Mouse (Mus musculus): ENCODE data around the gene Unc93b1. TPM values are rescaled to one million over a fixed set of nuclear protein-coding genes. Genes with fewer than 3 reads are reported as not detected.
"Not testable (repeated sequence)": the region's sequence is repeated elsewhere in the genome, so short reads cannot be mapped to it uniquely, and the experiment has no call there.

Gene Unc93b1
- polyA plus RNA-seq, 1 experiment from 2014 or later: 8.1 TPM

DNA sequence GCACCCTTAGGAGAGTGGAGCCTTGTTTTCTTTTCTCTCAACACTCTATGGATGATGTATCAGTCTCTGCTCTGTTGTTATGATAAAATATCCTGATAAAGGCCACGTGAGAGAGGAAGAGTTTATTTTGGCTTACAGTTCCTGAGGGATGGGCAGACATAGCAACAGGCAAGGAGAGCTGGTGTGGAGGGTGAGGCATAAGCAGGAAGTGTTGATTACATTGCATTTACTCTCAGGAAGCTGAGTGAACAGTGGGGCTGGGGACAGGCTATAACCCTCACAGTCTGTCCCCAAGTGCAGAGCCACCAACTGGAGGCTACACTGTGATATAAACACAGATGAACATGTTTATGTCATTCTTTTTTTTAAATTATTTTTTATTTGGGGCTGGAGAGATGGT lies 17.1 kb downstream of the Unc93b1 start:
- no peaks in the 10 kb centered on the region for H3K36me3 ChIP-seq
- 0 out of 2 replicates have a peak, but pooled peaks cover 3% of the 10 kb centered on the region for H3K27me3 ChIP-seq
- no peak overlapping the region for H3K4me2 ChIP-seq (replicated peaks)
- H3K27ac ChIP-seq: no peak overlapping the region
- ATAC-seq: no peak
- 73% methylated on average over 1 of the region's 1 CpGs for WGBS
- no peaks in the 10 kb centered on the region for H3K9me3 ChIP-seq
- no peaks in the 10 kb centered on the region for H3K4me1 ChIP-seq (replicated peaks)
- H3K4me3 ChIP-seq (replicated peaks): no peak overlapping the region
- H3K9ac ChIP-seq (replicated peaks): no peak overlapping the region

- Histone ChIP-seq H3K27ac (no peak overlapping the region), H3K4me3 (replicated peaks) (no peak overlapping the region), H3K4me1 (replicated peaks) (no peaks in the 10 kb centered on the region), H3K27me3 (0 out of 2 replicates have a peak, but pooled peaks cover 3% of the 10 kb centered on the region), H3K36me3 (no peaks in the 10 kb centered on the region), H3K4me2 (replicated peaks) (no peak overlapping the region), H3K9ac (replicated peaks) (no peak overlapping the region), H3K9me3 (no peaks in the 10 kb centered on the region)
- WGBS: 73% methylated on average over 3 of the region's 3 CpGs
- no peak for ATAC-seq
Observed at GRCm38 (mm10) chr19:3955033-3955432, 20.0 kb downstream of the Unc93b1 start.

DNA sequence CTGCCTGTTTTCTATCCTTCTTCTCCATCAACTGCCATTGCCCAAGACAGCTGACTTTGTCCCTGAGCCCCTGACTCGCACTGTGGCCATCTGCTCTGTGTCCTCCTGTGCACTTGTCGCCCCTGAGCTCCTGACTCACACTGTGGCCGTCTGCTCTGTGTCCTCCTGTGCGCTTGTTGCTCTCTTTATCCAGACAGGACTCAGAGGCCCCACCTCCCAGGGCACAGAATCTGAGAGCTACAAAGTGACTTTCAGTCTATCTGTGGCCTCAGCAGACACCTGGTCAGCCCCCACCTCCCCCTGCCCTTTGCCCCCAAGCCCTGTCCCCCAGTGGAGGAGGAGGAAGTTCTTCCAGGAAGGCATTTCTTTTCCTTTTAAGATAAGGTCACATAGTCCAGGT lies 20.8 kb downstream of the Unc93b1 start:
- Histone ChIP-seq H3K27me3 (0 out of 2 replicates have a peak, but pooled peaks cover 3% of the 10 kb centered on the region), H3K9ac (replicated peaks) (no peak overlapping the region), H3K36me3 (no peaks in the 10 kb centered on the region), H3K4me2 (replicated peaks) (no peak overlapping the region), H3K4me1 (replicated peaks) (no peaks in the 10 kb centered on the region), H3K4me3 (replicated peaks) (no peak overlapping the region), H3K9me3 (no peaks in the 10 kb centered on the region), H3K27ac (no peak overlapping the region)
- no peak for ATAC-seq
- WGBS: 60% methylated on average over 4 of the region's 4 CpGs

DNA sequence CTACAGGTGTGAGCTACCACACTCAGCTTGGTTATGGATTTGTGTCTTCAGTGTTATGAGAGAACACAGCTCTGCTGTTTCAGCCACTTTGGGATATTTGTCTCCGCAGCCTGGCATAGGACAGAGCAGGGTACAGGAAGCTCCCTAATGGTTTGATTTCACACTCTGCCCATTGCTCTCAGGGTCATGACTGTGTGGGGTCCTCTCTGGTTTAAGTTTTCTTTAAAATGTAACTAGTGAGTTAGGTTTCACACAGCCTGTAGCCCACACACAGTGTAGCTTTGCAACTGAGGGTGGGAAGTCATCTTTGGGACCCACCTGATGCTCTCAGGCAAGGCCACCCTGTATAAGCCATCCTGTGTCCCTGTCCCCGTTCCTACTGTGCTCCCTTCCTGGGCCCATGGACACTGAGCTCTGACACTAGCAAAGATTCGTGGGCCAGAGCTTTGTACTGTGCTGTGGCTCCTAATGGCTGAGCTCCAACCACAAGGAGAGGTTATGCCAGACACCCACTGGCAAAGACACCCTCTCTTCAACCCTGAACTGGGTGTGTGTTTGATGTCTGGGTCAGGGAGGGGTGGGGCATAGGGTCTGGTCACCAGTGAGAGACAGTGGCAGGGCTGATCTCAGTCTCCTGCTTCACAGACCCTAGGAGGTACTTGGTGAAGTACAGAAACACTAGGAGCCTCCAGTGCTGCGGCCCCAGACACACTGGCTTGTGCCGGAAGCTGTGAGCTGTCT lies 22.5 kb downstream of the Unc93b1 start:
- not testable (repeated sequence) for H3K27me3 ChIP-seq; H3K4me2 ChIP-seq (replicated peaks); H3K9ac ChIP-seq (replicated peaks); H3K4me3 ChIP-seq (replicated peaks); H3K4me1 ChIP-seq (replicated peaks); H3K27ac ChIP-seq; H3K9me3 ChIP-seq; ATAC-seq; H3K36me3 ChIP-seq
- 83% methylated on average over 5 of the region's 5 CpGs for WGBS

- H3K27me3 ChIP-seq: 0 out of 2 replicates have a peak, but pooled peaks cover 3% of the 10 kb centered on the region
- no peak within 1 kb of the TSS for H3K4me2 ChIP-seq (replicated peaks)
- WGBS: 79% methylated on average over 4 of the region's 4 CpGs
- ATAC-seq: no peak
- H3K36me3 ChIP-seq: no peaks in the 10 kb centered on the region
- no peak within 1 kb of the TSS for H3K4me3 ChIP-seq (replicated peaks)
- no peaks in the 10 kb centered on the region for H3K4me1 ChIP-seq (replicated peaks)
- no peak within 1 kb of the TSS for H3K9ac ChIP-seq (replicated peaks)
- no peak within 1 kb of the TSS for H3K27ac ChIP-seq
- H3K9me3 ChIP-seq: no peaks in the 10 kb centered on the region
Observed at GRCm38 (mm10) chr19:3958470-3958869, 23.5 kb downstream of the Unc93b1 start, which contains the start of gene Aldh3b3. TSS of gene Aldh3b3 (plus strand) at chr19:3958645.

DNA sequence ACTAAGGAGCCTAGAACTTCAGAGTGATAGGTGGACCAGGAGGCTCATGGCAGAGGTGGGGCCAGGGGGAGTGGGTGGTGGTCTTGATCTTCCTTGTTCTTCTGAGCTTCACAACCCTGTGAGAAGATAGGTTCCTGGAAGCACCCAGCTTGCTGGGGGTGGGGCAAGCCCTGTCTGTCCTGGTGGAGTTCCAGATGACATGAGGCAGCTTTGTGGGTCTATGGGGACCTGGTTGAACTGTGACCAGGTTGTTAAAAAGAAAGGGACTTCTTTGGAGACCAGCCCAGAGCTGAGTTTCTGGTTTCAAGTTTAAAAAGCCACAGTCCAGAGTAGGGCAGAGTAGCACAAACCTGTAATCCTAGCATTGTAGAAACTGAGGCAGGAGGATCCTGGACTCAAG lies 24.0 kb downstream of the Unc93b1 start:
- no peak for ATAC-seq
- Histone ChIP-seq H3K4me3 (replicated peaks) (no peak overlapping the region), H3K9me3 (no peaks in the 10 kb centered on the region)

GRCm38 (mm10) chr19:3960211-3960610 lies 25.2 kb downstream of the Unc93b1 start:
- Histone ChIP-seq H3K4me1 (replicated peaks) (no peaks in the 10 kb centered on the region), H3K27me3 (0 out of 2 replicates have a peak, but pooled peaks cover 3% of the 10 kb centered on the region), H3K9me3 (no peaks in the 10 kb centered on the region), H3K27ac (no peak overlapping the region), H3K4me3 (replicated peaks) (no peak overlapping the region), H3K4me2 (replicated peaks) (no peak overlapping the region), H3K9ac (replicated peaks) (no peak overlapping the region), H3K36me3 (no peaks in the 10 kb centered on the region)
- WGBS: 88% methylated on average over 5 of the region's 5 CpGs
- ATAC-seq: no peak

More for the DNA sequence above, 24.0 kb downstream of the Unc93b1 start:
- H3K4me2 ChIP-seq (replicated peaks): no peak overlapping the region
- H3K27me3 ChIP-seq: 0 out of 2 replicates have a peak, but pooled peaks cover 3% of the 10 kb centered on the region
- no peaks in the 10 kb centered on the region for H3K4me1 ChIP-seq (replicated peaks)
- no peaks in the 10 kb centered on the region for H3K36me3 ChIP-seq
- H3K9ac ChIP-seq (replicated peaks): no peak overlapping the region
- no peak overlapping the region for H3K27ac ChIP-seq

GRCm38 (mm10) chr19:3961805-3962204 lies 26.8 kb downstream of the Unc93b1 start:
- 85% methylated on average over 6 of the region's 6 CpGs for WGBS
- not testable (repeated sequence) for ATAC-seq

GRCm38 (mm10) chr19:3962469-3962868 lies 27.5 kb downstream of the Unc93b1 start:
- no peak overlapping the region for H3K27ac ChIP-seq
- no peaks in the 10 kb centered on the region for H3K4me1 ChIP-seq (replicated peaks)
- no peak for ATAC-seq
- no peak overlapping the region for H3K4me3 ChIP-seq (replicated peaks)
- no peaks in the 10 kb centered on the region for H3K27me3 ChIP-seq
- H3K9me3 ChIP-seq: no peaks in the 10 kb centered on the region
- H3K36me3 ChIP-seq: no peaks in the 10 kb centered on the region
- H3K4me2 ChIP-seq (replicated peaks): no peak overlapping the region
- WGBS: 17% methylated on average over 2 of the region's 2 CpGs
- H3K9ac ChIP-seq (replicated peaks): no peak overlapping the region

More at GRCm38 (mm10) chr19:3961805-3962204, 26.8 kb downstream of the Unc93b1 start:
- not testable (repeated sequence) for H3K4me2 ChIP-seq (replicated peaks); H3K9ac ChIP-seq (replicated peaks); H3K27ac ChIP-seq; H3K36me3 ChIP-seq; H3K4me1 ChIP-seq (replicated peaks); H3K9me3 ChIP-seq; H3K4me3 ChIP-seq (replicated peaks); H3K27me3 ChIP-seq

DNA sequence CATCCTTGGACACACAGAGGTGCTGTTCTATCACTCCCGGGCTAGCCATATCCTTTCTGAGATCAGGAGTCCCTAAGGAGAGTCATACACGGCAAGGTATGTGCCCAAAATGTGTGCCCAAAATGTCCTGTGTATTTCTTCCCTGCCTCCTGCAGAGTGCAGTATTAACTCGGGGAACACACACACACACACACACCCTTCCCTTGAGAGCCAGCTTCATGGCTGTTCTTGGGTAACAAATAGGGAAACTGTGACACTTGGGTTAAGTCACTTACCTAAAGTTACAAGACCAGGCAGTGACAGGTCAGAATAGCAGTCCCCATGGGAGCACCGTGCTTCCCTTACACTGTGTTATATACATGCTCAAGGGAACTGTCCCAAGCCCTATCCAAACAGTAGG lies 29.0 kb downstream of the Unc93b1 start:
- ATAC-seq: no peak
- Histone ChIP-seq H3K4me2 (replicated peaks) (no peak overlapping the region), H3K36me3 (no peaks in the 10 kb centered on the region), H3K4me1 (replicated peaks) (no peaks in the 10 kb centered on the region), H3K9me3 (no peaks in the 10 kb centered on the region), H3K27ac (no peak overlapping the region), H3K9ac (replicated peaks) (no peak overlapping the region), H3K4me3 (replicated peaks) (no peak overlapping the region), H3K27me3 (no peaks in the 10 kb centered on the region)
- WGBS: 76% methylated on average over 4 of the region's 4 CpGs

DNA sequence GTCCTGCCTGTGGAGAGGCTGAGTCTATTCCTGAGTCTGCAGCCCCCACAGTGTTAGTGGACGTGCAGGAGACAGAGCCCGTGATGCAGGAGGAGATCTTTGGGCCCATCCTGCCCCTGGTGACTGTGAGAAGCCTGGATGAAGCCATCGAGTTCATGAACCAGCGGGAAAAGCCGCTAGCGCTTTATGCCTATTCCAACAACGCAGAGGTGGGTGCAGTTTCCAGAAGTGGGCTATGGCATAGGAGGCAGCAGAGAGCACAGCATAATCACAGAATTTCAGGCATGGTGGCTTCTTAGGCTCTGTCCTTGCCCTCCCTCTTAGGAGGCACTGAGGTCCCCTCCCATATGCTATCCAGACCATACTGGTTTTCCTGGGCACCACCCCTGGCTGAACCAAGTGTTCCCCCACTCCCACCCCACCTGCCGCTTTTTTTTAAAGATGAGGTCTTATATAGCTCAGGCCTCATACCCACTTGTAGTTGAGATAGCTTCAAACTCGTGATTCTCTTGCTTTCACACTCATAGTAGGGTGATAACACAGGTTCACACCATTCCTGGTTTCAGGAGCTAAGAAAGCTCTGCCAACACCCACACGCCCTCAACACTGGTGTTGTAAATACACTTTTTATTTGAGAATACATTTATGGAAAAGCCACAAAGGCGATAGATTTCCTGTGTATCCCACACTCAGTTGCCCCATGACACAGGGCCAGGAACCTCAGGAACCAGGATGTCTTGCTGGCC lies 31.5 kb downstream of the Unc93b1 start:
- no peak for ATAC-seq
- WGBS: 72% methylated on average over 11 of the region's 11 CpGs
- no peaks in the 10 kb centered on the region for H3K4me1 ChIP-seq (replicated peaks)
- no peaks in the 10 kb centered on the region for H3K36me3 ChIP-seq
- H3K4me3 ChIP-seq (replicated peaks): no peak overlapping the region
- H3K27me3 ChIP-seq: no peaks in the 10 kb centered on the region
- no peaks in the 10 kb centered on the region for H3K9me3 ChIP-seq
- no peak overlapping the region for H3K9ac ChIP-seq (replicated peaks)
- H3K4me2 ChIP-seq (replicated peaks): no peak overlapping the region
- no peak overlapping the region for H3K27ac ChIP-seq

GRCm38 (mm10) chr19:3967258-3967657 lies 32.3 kb downstream of the Unc93b1 start:
- WGBS: 63% methylated on average over 3 of the region's 3 CpGs
- no peak overlapping the region for H3K9ac ChIP-seq (replicated peaks)
- ATAC-seq: no peak
- H3K36me3 ChIP-seq: no peaks in the 10 kb centered on the region
- no peaks in the 10 kb centered on the region for H3K27me3 ChIP-seq
- no peak overlapping the region for H3K27ac ChIP-seq
- no peaks in the 10 kb centered on the region for H3K9me3 ChIP-seq
- H3K4me1 ChIP-seq (replicated peaks): no peaks in the 10 kb centered on the region
- H3K4me2 ChIP-seq (replicated peaks): no peak overlapping the region
- H3K4me3 ChIP-seq (replicated peaks): no peak overlapping the region
